Mouse (Mus musculus) embryonic fibroblast, embryonic 13.5 days (primary cell): ENCODE results near the gene Galnt12. TPM values are rescaled to one million over a fixed set of nuclear protein-coding genes. Genes with fewer than 3 reads are reported as not detected.
A peak's percentile ranks its signal among the peaks of the same experiment; 100 is the strongest.

Experiments
- H3K27ac ChIP-seq: 2 replicates; pipeline ENCODE4 v1.5.1; 2012; ENCODE audit warnings: low read length, control low read depth, inconsistent platforms; ENCODE audit not compliant: insufficient read depth
- H3K4me1 ChIP-seq: 2 replicates; pipeline ENCODE4 v1.6.1; 2011; ENCODE audit warnings: low read length; ENCODE audit not compliant: control insufficient read depth, insufficient read depth
- H3K4me3 ChIP-seq: 2 replicates; pipeline ENCODE4 v1.5.1; 2011; ENCODE audit warnings: mild to moderate bottlenecking, control low read depth, low read length; ENCODE audit not compliant: insufficient read depth
- CTCF ChIP-seq: IDR thresholded peaks from 2 replicates; pipeline ENCODE4 v1.5.1; 2011; ENCODE audit warnings: mild to moderate bottlenecking, control low read depth, low read length, moderate library complexity, borderline replicate concordance; ENCODE audit not compliant: insufficient read depth
- POLR2A ChIP-seq: IDR thresholded peaks from 2 replicates; pipeline ENCODE4 v1.6.1; 2011; ENCODE audit warnings: low read depth, mild to moderate bottlenecking, control low read depth, low read length, moderate library complexity
- polyA plus RNA-seq: library from polyadenylated mRNA; stranded (reverse); fragments of >200 nt; gene quantifications from 2 replicates; pipeline ENCODE4 v1.2.4, GENCODE M21; 2011; ENCODE audit warnings: low read depth; ENCODE audit not compliant: missing spikeins, insufficient read length

Galnt12 gene
- polyA plus RNA-seq, 1 experiment: 2.4 TPM

GRCm38 (mm10) chr4:47130111-47131050 lies 38.7 kb downstream of the Galnt12 start:
- TF ChIP-seq CTCF: no peak
- no peak for TF ChIP-seq POLR2A
- Histone ChIP-seq H3K4me1 (no peaks in the 10 kb centered on the region), H3K4me3 (no peak overlapping the region), H3K27ac (peak overlapping the region; percentile 30)

DNA sequence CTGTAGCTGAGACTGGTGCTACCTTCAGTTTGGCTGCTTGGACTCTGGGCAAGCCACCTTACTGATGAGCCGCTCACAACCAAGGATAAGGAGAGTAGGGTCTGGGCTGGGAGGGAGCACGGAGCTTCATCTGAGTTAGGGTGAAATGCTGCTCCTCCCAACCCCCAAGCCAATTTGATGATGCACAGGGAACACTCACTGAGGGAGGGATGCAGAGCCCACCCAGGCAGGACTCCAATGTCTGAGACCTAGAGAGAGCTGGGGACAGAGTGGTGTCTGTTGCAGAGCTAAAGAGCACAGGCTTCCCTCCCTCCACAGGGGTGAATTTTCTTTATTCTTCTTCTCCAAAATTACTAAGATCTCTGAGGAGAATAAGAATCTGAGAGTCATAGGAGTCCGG lies 40.2 kb downstream of the Galnt12 start:
- Histone ChIP-seq H3K27ac (no peak overlapping the region), H3K4me1 (no peaks in the 10 kb centered on the region), H3K4me3 (no peak overlapping the region)
- no peak for TF ChIP-seq POLR2A
- TF ChIP-seq CTCF: no peak

- Histone ChIP-seq H3K4me3 (no peak overlapping the region), H3K27ac (no peak overlapping the region), H3K4me1 (no peaks in the 10 kb centered on the region)
- TF ChIP-seq CTCF (no peak), POLR2A (no peak)
Observed at GRCm38 (mm10) chr4:47132413-47132812, 40.7 kb downstream of the Galnt12 start.

DNA sequence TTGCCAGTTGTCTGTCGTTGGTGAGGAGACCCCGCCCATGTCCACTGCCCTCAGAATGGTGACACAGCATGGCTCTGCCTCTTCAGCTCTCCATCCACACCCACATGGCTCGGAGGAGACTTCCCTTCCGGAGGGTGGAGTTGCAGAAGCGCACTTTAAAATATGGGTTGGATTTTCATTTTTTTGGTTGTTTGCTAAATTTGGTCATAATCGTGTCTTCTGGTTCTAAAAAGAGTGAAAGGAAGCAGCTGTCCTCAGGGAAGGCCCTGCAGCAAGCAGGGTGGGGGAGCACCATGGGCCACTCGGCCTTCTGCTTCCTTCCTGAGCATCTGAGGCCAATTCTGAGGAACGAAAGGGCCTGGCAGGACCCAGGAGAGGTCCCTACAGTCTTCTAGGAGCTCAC lies 45.0 kb downstream of the Galnt12 start:
- TF ChIP-seq POLR2A: no peak
- TF ChIP-seq CTCF: no peak
- H3K4me3 ChIP-seq: no peak overlapping the region
- H3K4me1 ChIP-seq: no peaks in the 10 kb centered on the region
- no peak overlapping the region for H3K27ac ChIP-seq

DNA sequence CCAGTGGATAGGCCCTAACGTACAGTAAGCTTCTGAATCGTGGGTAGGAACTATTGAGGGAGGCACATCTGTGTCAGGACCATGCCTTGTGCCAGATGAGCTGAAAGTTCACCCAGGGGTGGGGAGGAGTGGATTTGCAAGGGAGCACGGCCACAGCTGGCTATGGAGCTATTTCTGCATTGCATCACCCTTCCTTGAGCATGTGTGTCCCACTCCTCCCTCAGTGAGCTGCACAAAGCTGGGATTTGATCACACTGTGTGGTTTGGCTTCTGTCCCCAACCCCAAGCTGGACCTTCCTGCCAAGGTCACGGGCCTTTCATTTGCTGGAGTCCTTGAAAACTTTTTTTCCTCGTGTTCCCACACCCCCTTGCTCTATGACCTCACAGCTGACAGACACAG lies 45.8 kb downstream of the Galnt12 start:
- Histone ChIP-seq H3K27ac (no peak overlapping the region), H3K4me3 (no peak overlapping the region), H3K4me1 (no peaks in the 10 kb centered on the region)
- TF ChIP-seq POLR2A (no peak), CTCF (no peak)

GRCm38 (mm10) chr4:47138411-47138810 lies 46.7 kb downstream of the Galnt12 start:
- Histone ChIP-seq H3K4me1 (no peaks in the 10 kb centered on the region), H3K4me3 (no peak overlapping the region), H3K27ac (no peak overlapping the region)
- TF ChIP-seq POLR2A: no peak
- TF ChIP-seq CTCF: no peak

DNA sequence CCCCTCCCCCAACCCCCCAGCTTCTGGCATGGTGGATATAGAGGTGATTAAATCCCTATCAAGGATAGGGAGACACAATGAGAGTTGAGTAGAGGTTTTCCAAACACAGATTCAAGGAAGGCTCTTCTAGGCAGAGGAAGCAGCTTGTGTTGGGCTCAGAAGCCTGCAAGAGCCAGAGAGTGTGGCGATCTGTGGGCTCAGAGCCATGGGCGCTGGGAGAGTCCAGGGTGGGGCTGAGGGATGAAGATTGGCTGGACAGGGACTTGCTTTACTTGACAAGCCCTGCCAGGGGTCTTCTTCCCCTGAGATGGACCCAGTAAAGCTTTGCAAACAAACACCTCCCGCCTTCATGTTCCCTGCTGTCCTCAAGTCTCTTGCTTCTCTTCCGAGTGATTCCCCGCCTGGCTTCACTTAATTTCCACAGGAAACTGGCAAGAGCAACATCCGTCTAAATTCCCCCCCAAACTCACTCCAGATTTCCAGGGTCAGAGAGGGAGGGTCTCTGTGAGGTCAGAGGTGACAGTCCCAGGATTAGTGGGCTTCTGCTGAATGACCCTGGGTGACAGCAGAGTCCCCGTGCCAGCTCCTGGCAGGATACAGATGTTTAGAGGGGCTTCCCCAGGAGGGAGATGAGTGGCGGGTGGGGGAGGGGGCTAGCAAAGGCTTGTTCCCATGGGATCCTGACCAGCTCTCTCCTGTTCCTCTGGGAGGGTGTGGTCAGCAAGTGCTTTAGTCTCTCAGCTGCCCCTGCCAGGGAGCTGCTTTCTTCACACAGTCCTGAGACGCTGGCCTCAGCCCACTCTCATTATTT lies 47.5 kb downstream of the Galnt12 start:
- TF ChIP-seq POLR2A (no peak), CTCF (no peak)
- no peak overlapping the region for H3K4me3 ChIP-seq
- no peaks in the 10 kb centered on the region for H3K4me1 ChIP-seq
- H3K27ac ChIP-seq: no peak overlapping the region

DNA sequence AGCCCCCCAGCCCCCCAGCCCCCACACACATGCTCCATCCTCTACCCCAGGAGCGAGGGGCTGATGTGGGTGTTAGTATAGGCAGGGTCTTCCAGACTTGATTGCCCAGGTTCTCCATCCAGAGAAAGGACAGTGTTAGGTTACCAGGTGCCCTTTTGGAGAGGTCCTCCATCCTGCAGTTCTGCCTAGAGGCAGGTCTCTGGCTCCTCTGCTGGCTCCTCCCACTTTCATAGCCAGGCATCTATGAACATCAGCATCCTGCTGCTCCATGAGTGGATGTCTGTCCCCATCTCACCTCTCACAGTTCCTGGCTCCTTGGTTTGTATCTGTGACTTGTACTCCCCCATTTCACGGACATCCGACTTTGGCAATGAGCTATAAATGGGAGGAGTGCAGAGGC lies 48.6 kb downstream of the Galnt12 start:
- Histone ChIP-seq H3K27ac (no peak overlapping the region), H3K4me1 (no peaks in the 10 kb centered on the region), H3K4me3 (no peak overlapping the region)
- no peak for TF ChIP-seq CTCF
- no peak for TF ChIP-seq POLR2A

- Histone ChIP-seq H3K27ac (no peak overlapping the region), H3K4me1 (no peaks in the 10 kb centered on the region), H3K4me3 (no peak overlapping the region)
- no peak for TF ChIP-seq CTCF
- TF ChIP-seq POLR2A: no peak
Observed at GRCm38 (mm10) chr4:47141444-47142154, 49.9 kb downstream of the Galnt12 start.
